Mouse (Mus musculus) forebrain, embryonic 16.5 days (tissue): Measurements from ENCODE around the gene Mustn1. TPM values are rescaled to one million over a fixed set of nuclear protein-coding genes. Genes with fewer than 3 reads are reported as not detected.

ENCODE experiments used
- ATAC-seq: fragments of 200-750 bp; cut with Nextera tagmentation; 2 replicates; pipeline ENCODE4 v1.8.0; 2017; ENCODE audit warnings: mild to moderate bottlenecking, moderate library complexity
- H3K27ac ChIP-seq: fragments of 300-500 bp; sonication (generic); 2 replicates; pipeline ENCODE4 v1.5.1; 2014; ENCODE audit warnings: low read length, control low read depth
- H3K27me3 ChIP-seq: fragments of 300-500 bp; sonication (generic); replicated peaks from 2 replicates; pipeline ENCODE4 v1.6.1; 2014; ENCODE audit warnings: low read length; ENCODE audit not compliant: control insufficient read depth, insufficient read depth
- H3K36me3 ChIP-seq: fragments of 300-500 bp; sonication (generic); 2 replicates; pipeline ENCODE4 v1.6.1; 2014; ENCODE audit not compliant: control insufficient read depth, insufficient read depth
- H3K4me1 ChIP-seq: fragments of 300-500 bp; sonication (generic); replicated peaks from 2 replicates; pipeline ENCODE4 v1.6.1; 2014; ENCODE audit warnings: low read length; ENCODE audit not compliant: control insufficient read depth, insufficient read depth
- H3K4me2 ChIP-seq: fragments of 300-500 bp; sonication (generic); 2 replicates; pipeline ENCODE4 v1.6.1; 2014; ENCODE audit warnings: mild to moderate bottlenecking, low read length, control low read depth
- H3K4me3 ChIP-seq: fragments of 300-500 bp; sonication (generic); replicated peaks from 2 replicates; pipeline ENCODE4 v1.5.1; 2014; ENCODE audit warnings: mild to moderate bottlenecking, low read length, control low read depth
- H3K9ac ChIP-seq: fragments of 300-500 bp; sonication (generic); replicated peaks from 2 replicates; pipeline ENCODE4 v1.6.1; 2014; ENCODE audit warnings: low read depth, low read length, control low read depth
- H3K9me3 ChIP-seq: fragments of 300-500 bp; sonication (generic); 2 replicates; pipeline ENCODE4 v1.6.1; 2016; ENCODE audit warnings: low read length; ENCODE audit not compliant: control insufficient read depth
- WGBS: fragments of 180-500 bp; shearing (Covaris S2); extraction: QIAGEN DNeasy Blood & Tissue Kit; methylation state at CpG from one replicate; pipeline ENCODE4 v1.1.7; 2014; 5-methylcytosine and 5-hydroxymethylcytosine counted together
- polyA plus RNA-seq: library from polyadenylated mRNA; unstranded; fragments of >200 nt; fragmentation: Nextera tagmentation; extraction: Ambion mirVana; gene quantifications from 2 replicates; pipeline ENCODE4 v1.2.1, GENCODE M21; 2015

The Mustn1 gene
- polyA plus RNA-seq, 1 experiment from 2014 or later = 0.90 TPM

DNA sequence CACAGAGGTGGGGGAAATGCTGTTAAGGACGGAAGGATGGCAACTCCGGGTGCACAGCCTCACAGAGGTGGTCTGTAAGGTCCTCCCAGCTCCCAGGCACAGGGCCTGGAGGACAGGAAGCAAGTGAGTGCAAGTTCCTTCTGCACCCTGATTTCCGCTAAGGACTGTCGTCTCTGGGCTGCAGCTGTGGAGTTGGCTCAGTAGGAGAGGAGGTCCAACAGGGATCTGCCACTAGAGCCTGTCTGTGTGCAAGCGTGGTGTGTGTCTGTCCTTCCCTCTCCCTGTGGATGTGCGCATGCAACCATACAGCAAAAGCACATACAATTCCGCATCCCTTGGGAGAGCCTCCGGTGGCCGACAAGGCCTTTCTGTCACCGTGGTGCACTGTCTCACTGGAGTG lies 2.5 kb upstream of the Mustn1 start:
- Histone ChIP-seq H3K9me3 (no peaks in the 10 kb centered on the region), H3K4me1 (no peaks in the 10 kb centered on the region), H3K27me3 (no peaks in the 10 kb centered on the region), H3K9ac (no peak overlapping the region), H3K36me3 (0 out of 2 replicates have a peak, but pooled peaks cover 3% of the 10 kb centered on the region), H3K4me2 (no peak overlapping the region), H3K4me3 (no peak overlapping the region), H3K27ac (no peak overlapping the region)
- no peak for ATAC-seq
- 92% methylated on average over 10 of the region's 10 CpGs for whole genome bisulfite sequencing

DNA sequence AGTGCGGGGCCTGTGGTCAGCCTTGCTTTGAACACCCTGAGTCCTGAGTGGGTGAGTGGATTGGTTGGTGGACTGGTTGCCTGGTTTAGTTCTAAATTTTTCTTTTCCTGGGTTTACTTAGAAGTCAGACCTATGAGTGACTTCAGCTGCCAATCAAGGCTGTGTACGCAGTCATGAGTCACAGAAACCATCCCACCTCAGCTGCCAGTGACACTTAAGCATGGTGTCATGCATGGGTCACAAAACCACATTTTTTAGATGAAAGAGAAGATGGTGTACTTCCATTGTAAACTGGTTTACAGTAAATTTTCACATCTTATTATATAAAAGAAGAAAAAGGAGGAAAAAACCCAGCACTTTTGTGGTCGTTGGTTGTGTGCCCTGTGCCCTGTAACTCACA lies 1.2 kb upstream of the Mustn1 start:
- Histone ChIP-seq H3K9ac (no peak overlapping the region), H3K4me3 (no peak overlapping the region), H3K9me3 (no peaks in the 10 kb centered on the region), H3K27me3 (no peaks in the 10 kb centered on the region), H3K36me3 (0 out of 2 replicates have a peak, but pooled peaks cover under 1% of the 10 kb centered on the region), H3K4me1 (no peaks in the 10 kb centered on the region), H3K27ac (no peak overlapping the region), H3K4me2 (no peak overlapping the region)
- ATAC-seq = no peak
- 92% methylated on average over 3 of the region's 3 CpGs for WGBS

DNA sequence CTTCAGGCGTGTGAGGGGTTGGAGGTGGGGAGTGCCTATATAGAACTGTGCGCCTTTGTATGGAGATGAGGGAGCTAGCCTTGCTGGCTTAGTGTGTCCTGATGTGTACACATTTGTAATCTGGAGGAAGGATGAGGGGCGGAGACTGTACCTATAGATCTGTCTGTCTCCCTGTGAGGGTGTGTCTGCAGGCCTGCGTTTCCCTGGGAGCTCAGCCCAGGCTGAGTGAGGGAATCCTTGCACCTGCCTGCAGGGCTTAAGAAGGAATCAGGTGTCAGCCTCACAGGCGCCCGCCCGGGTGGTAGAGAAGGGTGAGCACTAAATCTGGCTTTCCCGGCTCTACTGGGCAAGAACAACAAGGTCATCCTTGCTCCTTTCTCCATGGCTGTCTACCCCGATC lies 794 bp downstream of the Mustn1 start:
- Histone ChIP-seq H3K4me2 (no peak overlapping the region), H3K4me3 (no peak overlapping the region), H3K9ac (no peak overlapping the region), H3K9me3 (no peaks in the 10 kb centered on the region), H3K27me3 (no peaks in the 10 kb centered on the region), H3K4me1 (no peaks in the 10 kb centered on the region), H3K27ac (no peak overlapping the region), H3K36me3 (no peaks in the 10 kb centered on the region)
- ATAC-seq = no peak
- 62% methylated on average over 9 of the region's 9 CpGs for WGBS

DNA sequence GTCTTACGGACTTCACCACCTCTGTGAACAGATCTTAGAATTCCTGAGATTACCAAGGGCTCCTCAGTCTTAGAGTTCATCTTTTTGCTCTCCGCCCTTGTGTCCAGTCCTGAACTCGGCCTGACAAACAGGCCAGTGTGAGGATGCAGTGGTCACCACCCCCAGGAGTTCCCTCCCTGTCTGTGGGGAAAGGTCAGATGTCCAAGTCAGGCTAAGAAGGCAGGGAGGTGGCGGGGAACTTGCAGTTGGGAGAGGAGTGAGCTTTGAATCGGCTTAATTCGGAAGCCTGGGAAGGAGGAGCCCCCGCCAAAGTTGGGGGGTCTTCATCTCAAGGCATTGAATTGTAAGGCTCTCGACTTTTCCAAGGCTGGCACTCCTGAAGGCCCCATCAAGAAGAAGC lies 1.3 kb downstream of the Mustn1 start:
- no peaks in the 10 kb centered on the region for H3K27me3 ChIP-seq
- H3K9me3 ChIP-seq = no peaks in the 10 kb centered on the region
- no peaks in the 10 kb centered on the region for H3K4me1 ChIP-seq
- H3K9ac ChIP-seq = no peak overlapping the region
- ATAC-seq = no peak
- H3K27ac ChIP-seq = no peak overlapping the region
- H3K4me2 ChIP-seq = no peak overlapping the region
- no peaks in the 10 kb centered on the region for H3K36me3 ChIP-seq
- 74% methylated on average over 8 of the region's 8 CpGs for WGBS
- H3K4me3 ChIP-seq = no peak overlapping the region

DNA sequence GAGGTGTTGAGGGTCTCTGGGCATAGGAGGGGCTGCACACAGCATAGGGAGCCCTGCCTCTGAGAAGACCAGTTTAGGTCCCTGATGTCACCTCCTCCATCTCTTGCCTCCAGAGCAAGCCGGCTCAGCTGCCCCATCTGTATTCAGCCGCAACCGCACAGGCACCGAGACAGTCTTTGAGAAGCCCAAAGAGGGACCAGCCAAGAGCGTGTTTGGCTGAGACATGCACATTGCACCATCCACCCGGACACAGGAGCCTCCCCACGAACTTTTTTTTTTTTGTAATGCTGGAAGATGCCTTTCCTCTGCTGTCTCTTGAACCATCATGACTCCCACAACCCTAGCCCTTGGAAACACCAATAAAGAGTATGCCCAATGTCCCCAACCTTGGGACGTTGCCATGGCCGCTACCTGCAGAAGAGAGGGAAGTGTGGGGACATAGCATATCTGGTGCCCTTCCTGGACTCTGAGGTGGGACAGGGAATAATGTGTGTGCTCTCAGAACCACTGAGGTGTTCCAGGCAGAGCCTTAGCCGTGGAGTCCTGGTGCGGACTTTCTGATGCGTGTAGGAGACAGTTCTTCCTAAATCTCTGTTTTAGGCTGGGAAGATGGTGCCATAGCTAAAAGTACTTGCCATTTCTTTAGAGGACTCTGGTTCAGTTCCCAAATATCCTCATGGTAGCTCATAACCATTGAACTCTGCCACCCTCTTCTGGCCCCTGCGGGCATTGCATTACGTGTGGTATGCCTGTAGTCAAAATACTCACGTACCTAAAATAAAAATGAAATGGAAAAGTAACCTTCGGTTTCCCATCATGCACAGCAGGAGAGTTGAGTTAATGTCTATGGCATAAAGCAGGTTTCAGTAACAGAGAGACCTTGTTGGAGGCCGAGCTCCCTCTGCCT lies 2.1 kb downstream of the Mustn1 start:
- H3K36me3 ChIP-seq = no peaks in the 10 kb centered on the region
- WGBS = 86% methylated on average over 17 of the region's 17 CpGs
- H3K27ac ChIP-seq = no peak overlapping the region
- H3K4me3 ChIP-seq = no peak overlapping the region
- no peak overlapping the region for H3K4me2 ChIP-seq
- no peaks in the 10 kb centered on the region for H3K27me3 ChIP-seq
- no peak overlapping the region for H3K9ac ChIP-seq
- no peaks in the 10 kb centered on the region for H3K4me1 ChIP-seq
- no peak for ATAC-seq
- H3K9me3 ChIP-seq = no peaks in the 10 kb centered on the region

DNA sequence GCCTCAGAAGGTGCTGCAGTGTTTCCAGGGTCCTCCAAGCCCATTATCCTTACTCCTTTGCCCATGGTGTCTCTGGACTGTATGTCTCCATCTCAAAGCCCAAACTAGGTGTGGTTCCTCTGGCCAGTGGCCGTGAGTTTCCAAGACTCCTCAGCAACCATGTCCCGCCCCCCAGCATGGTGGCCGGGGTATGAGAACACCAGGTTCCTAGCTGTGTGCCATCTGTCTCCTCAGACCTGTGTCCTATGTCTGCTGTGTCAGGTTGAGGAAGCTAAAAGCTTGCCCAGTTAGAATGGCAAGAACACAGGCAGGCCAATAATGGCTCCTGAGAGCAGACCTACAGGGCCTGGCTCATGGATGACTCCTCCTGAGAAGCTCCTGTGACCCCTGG lies 2.7 kb downstream of the Mustn1 start:
- WGBS = 88% methylated on average over 3 of the region's 3 CpGs

DNA sequence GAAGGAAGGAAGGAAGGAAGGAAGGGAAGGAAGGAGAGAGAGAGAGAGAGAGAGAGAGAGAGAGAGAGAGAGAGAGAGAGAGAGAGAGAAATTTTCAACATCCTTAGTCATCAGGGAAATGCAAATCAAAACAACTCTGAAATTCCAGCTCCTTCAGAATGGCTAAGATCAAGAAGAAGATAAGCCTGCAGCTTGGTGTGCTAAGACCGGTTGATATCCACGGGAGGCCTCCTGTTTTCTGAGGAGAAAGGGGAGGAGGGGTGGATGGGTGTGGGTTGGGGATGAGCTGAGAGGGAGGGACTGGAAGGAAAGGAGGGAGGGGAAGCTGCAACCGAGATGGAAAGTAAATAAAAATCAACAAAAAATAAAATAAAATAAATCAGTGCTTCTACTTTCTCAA lies 6.3 kb downstream of the Mustn1 start:
- Histone ChIP-seq H3K4me3 (no peak overlapping the region), H3K4me1 (no peaks in the 10 kb centered on the region), H3K36me3 (no peaks in the 10 kb centered on the region), H3K4me2 (no peak overlapping the region), H3K27ac (no peak overlapping the region), H3K27me3 (no peaks in the 10 kb centered on the region), H3K9ac (no peak overlapping the region), H3K9me3 (no peaks in the 10 kb centered on the region)
- WGBS = 21% methylated on average over 3 of the region's 3 CpGs
- no peak for ATAC-seq

More for the DNA sequence above, 2.7 kb downstream of the Mustn1 start:
- Histone ChIP-seq H3K27ac (no peak overlapping the region), H3K4me3 (no peak overlapping the region), H3K9me3 (no peaks in the 10 kb centered on the region), H3K4me1 (no peaks in the 10 kb centered on the region), H3K36me3 (no peaks in the 10 kb centered on the region), H3K9ac (no peak overlapping the region), H3K27me3 (no peaks in the 10 kb centered on the region), H3K4me2 (no peak overlapping the region)
- no peak for ATAC-seq

DNA sequence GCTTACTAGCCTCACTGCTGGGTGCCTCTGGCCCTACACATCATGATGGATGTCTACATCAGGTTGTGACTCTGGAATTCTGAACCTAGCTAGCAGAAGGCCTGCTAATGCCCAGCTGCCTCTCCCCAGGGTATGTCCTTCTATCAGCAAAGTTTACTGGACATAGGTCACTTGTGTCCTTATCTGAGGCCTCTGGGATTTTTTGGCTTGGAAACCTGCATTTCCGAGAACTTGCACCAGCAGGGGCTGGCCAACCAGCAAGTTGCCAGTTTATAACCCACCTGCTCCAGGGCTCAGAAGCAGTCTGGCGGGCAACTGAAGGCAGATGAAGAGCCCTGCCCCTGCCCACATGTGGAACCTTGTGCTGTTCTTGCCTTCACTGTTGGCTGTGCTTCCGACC lies 7.2 kb downstream of the Mustn1 start, which contains the start of gene Itih4:
Gene Itih4 (plus strand): TSS at position 273 of the 400 bp plus-strand sequence.
- Histone ChIP-seq H3K27me3 (no peaks in the 10 kb centered on the region), H3K4me1 (no peaks in the 10 kb centered on the region), H3K9me3 (no peaks in the 10 kb centered on the region), H3K4me2 (no peak within 1 kb of the TSS), H3K9ac (no peak within 1 kb of the TSS), H3K4me3 (no peak within 1 kb of the TSS), H3K27ac (no peak within 1 kb of the TSS), H3K36me3 (no peaks in the 10 kb centered on the region)
- ATAC-seq = no peak
- WGBS = 93% methylated on average over 3 of the region's 3 CpGs

DNA sequence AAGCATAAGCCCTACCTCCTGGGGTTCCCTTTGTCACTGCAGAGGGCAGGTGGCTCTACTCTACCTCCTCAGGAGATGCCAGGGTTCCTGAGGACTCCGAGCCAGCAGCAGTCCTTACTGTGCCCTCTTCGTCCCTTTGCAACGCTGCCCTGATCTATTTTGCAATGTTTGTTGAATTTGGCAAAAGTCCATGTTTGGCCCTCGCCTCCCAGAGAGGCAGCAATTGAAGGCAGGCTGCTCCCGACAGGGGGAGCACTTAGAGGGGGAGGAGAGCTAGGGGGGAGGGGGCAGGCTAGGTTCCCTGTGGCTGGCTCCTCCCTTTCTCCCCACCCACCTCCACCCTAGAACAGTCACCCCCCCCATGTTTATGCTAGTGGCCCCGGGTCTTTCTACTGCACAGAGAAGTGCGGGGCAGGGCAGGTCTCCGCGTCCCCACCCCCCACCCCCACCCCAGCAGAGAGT lies 9.3 kb downstream of the Mustn1 start:
- no peaks in the 10 kb centered on the region for H3K27me3 ChIP-seq
- H3K4me3 ChIP-seq = no peak overlapping the region
- no peaks in the 10 kb centered on the region for H3K9me3 ChIP-seq
- no peaks in the 10 kb centered on the region for H3K4me1 ChIP-seq
- WGBS = 16% methylated on average over 9 of the region's 9 CpGs
- H3K36me3 ChIP-seq = no peaks in the 10 kb centered on the region
- no peak overlapping the region for H3K4me2 ChIP-seq
- H3K27ac ChIP-seq = no peak overlapping the region
- no peak overlapping the region for H3K9ac ChIP-seq
- ATAC-seq = no peak
